Mouse (Mus musculus) midbrain, embryonic 16.5 days (tissue): ENCODE measurements around the gene Cyp17a1. TPM values are rescaled to one million over a fixed set of nuclear protein-coding genes. Genes with fewer than 3 reads are reported as not detected.

Experiments
- ATAC-seq: fragments of 200-750 bp; cut with Nextera tagmentation; 2 replicates; pipeline ENCODE4 v1.8.0; 2017; ENCODE audit warnings: moderate TSS enrichment
- H3K27ac ChIP-seq: fragments of 300-500 bp; sonication (generic); 2 replicates; pipeline ENCODE4 v1.5.1; 2014; ENCODE audit warnings: mild to moderate bottlenecking, low read length, mixed read lengths
- H3K27me3 ChIP-seq: fragments of 300-500 bp; sonication (generic); 2 replicates; pipeline ENCODE4 v1.6.1; 2014; ENCODE audit warnings: low read depth, low read length, mixed read lengths; ENCODE audit not compliant: control insufficient read depth, insufficient read depth
- H3K36me3 ChIP-seq: fragments of 300-500 bp; sonication (generic); 2 replicates; pipeline ENCODE4 v1.6.1; 2014; ENCODE audit warnings: mild to moderate bottlenecking, low read length, moderate library complexity, mixed read lengths; ENCODE audit not compliant: control insufficient read depth, insufficient read depth
- H3K4me1 ChIP-seq: fragments of 300-500 bp; sonication (generic); 2 replicates; pipeline ENCODE4 v1.6.1; 2014; ENCODE audit warnings: mild to moderate bottlenecking, low read length, mixed read lengths; ENCODE audit not compliant: control insufficient read depth, insufficient read depth
- H3K4me2 ChIP-seq: fragments of 300-500 bp; sonication (generic); 2 replicates; pipeline ENCODE4 v1.6.1; 2014; ENCODE audit warnings: mild to moderate bottlenecking, low read length, mixed read lengths
- H3K4me3 ChIP-seq: fragments of 300-500 bp; sonication (generic); 2 replicates; pipeline ENCODE4 v1.5.1; 2014; ENCODE audit warnings: low read depth, mild to moderate bottlenecking, low read length, moderate library complexity, mixed read lengths
- H3K9ac ChIP-seq: fragments of 300-500 bp; sonication (generic); 2 replicates; pipeline ENCODE4 v1.6.1; 2014; ENCODE audit warnings: low read depth, low read length, mixed read lengths
- H3K9me3 ChIP-seq: fragments of 300-500 bp; sonication (generic); replicated peaks from 2 replicates; pipeline ENCODE4 v1.6.1; 2014; ENCODE audit warnings: mild to moderate bottlenecking, low read length, mixed read lengths; ENCODE audit not compliant: control insufficient read depth, poor library complexity, severe bottlenecking
- WGBS: fragments of 180-500 bp; shearing (Covaris S2); extraction: QIAGEN DNeasy Blood & Tissue Kit; methylation state at CpG from one replicate; pipeline ENCODE4 v1.1.7; 2014; 5-methylcytosine and 5-hydroxymethylcytosine counted together
- polyA plus RNA-seq: library from polyadenylated mRNA; unstranded; fragments of >200 nt; fragmentation: Nextera tagmentation; extraction: Ambion mirVana; gene quantifications from 2 replicates; pipeline ENCODE4 v1.2.1, GENCODE M21; 2015

Cyp17a1 gene
- polyA plus RNA-seq, 1 experiment from 2014 or later: not detected

GRCm38 (mm10) chr19:46642136-46642753 is 30.7 kb downstream of the Cyp17a1 start:
- Histone ChIP-seq H3K9ac (no peak overlapping the region), H3K4me1 (peaks cover 16% of the 10 kb centered on the region), H3K9me3 (no peaks in the 10 kb centered on the region), H3K27me3 (no peaks in the 10 kb centered on the region), H3K4me2 (no peak overlapping the region), H3K4me3 (no peak overlapping the region), H3K27ac (peak overlapping the region; percentile 23), H3K36me3 (no peaks in the 10 kb centered on the region; the same call in 1 of the 2 replicates)
- WGBS: 67% methylated on average over 22 of the region's 22 CpGs
- ATAC-seq: no peak

GRCm38 (mm10) chr19:46641420-46642085 is 31.4 kb downstream of the Cyp17a1 start:
- 65% methylated on average over 19 of the region's 19 CpGs for WGBS
- ATAC-seq: no peak

GRCm38 (mm10) chr19:46640780-46641179 is 32.2 kb downstream of the Cyp17a1 start:
- Histone ChIP-seq H3K4me1 (peaks cover 18% of the 10 kb centered on the region), H3K4me3 (no peak overlapping the region), H3K27ac (no peak overlapping the region), H3K4me2 (no peak overlapping the region), H3K9me3 (no peaks in the 10 kb centered on the region), H3K9ac (no peak overlapping the region), H3K27me3 (no peaks in the 10 kb centered on the region), H3K36me3 (no peaks in the 10 kb centered on the region; the same call in 1 of the 2 replicates)
- WGBS: 84% methylated on average over 8 of the region's 8 CpGs
- ATAC-seq: no peak

More at GRCm38 (mm10) chr19:46641420-46642085, 31.4 kb downstream of the Cyp17a1 start:
- Histone ChIP-seq H3K27me3 (no peaks in the 10 kb centered on the region), H3K4me1 (peaks cover 18% of the 10 kb centered on the region), H3K4me2 (peak overlapping the region; percentile 7; the same call in 1 of the 2 replicates), H3K27ac (peak overlapping the region; percentile 23), H3K9me3 (no peaks in the 10 kb centered on the region), H3K36me3 (no peaks in the 10 kb centered on the region; the same call in 1 of the 2 replicates), H3K4me3 (no peak overlapping the region), H3K9ac (0 out of 2 replicates have a peak overlapping the region, but pooled peaks have one; percentile 13)

GRCm38 (mm10) chr19:46639496-46639895 is 33.5 kb downstream of the Cyp17a1 start:
- H3K4me1 ChIP-seq: peaks cover 15% of the 10 kb centered on the region
- no peak overlapping the region for H3K27ac ChIP-seq
- no peaks in the 10 kb centered on the region for H3K9me3 ChIP-seq
- no peak overlapping the region for H3K4me2 ChIP-seq
- 93% methylated on average over 14 of the region's 14 CpGs for WGBS
- no peaks in the 10 kb centered on the region for H3K36me3 ChIP-seq
- no peaks in the 10 kb centered on the region for H3K27me3 ChIP-seq
- H3K9ac ChIP-seq: no peak overlapping the region
- no peak overlapping the region for H3K4me3 ChIP-seq
- no peak for ATAC-seq

- Histone ChIP-seq H3K4me1 (peaks cover 14% of the 10 kb centered on the region), H3K27ac (no peak overlapping the region), H3K9ac (no peak overlapping the region), H3K9me3 (no peaks in the 10 kb centered on the region), H3K4me3 (no peak overlapping the region), H3K27me3 (no peaks in the 10 kb centered on the region), H3K4me2 (no peak overlapping the region), H3K36me3 (no peaks in the 10 kb centered on the region)
- no peak for ATAC-seq
Observed at GRCm38 (mm10) chr19:46639053-46639452, 33.9 kb downstream of the Cyp17a1 start.

GRCm38 (mm10) chr19:46637598-46637997 is 35.4 kb downstream of the Cyp17a1 start:
- Histone ChIP-seq H3K27me3 (no peaks in the 10 kb centered on the region), H3K9me3 (no peaks in the 10 kb centered on the region), H3K36me3 (no peaks in the 10 kb centered on the region), H3K4me1 (peaks cover 14% of the 10 kb centered on the region), H3K4me2 (no peak overlapping the region), H3K9ac (no peak overlapping the region), H3K27ac (no peak overlapping the region), H3K4me3 (no peak overlapping the region)
- WGBS: 71% methylated on average over 6 of the region's 6 CpGs
- ATAC-seq: no peak

- Histone ChIP-seq H3K27ac (no peak overlapping the region), H3K27me3 (no peaks in the 10 kb centered on the region), H3K4me2 (no peak overlapping the region), H3K9ac (no peak overlapping the region), H3K9me3 (no peaks in the 10 kb centered on the region), H3K4me3 (no peak overlapping the region), H3K36me3 (no peaks in the 10 kb centered on the region), H3K4me1 (peaks cover 2% of the 10 kb centered on the region; the same call in 1 of the 2 replicates)
- ATAC-seq: no peak
- 64% methylated on average over 9 of the region's 9 CpGs for WGBS
Observed at GRCm38 (mm10) chr19:46635766-46636165, 37.2 kb downstream of the Cyp17a1 start.

GRCm38 (mm10) chr19:46631637-46632036 is 41.3 kb downstream of the Cyp17a1 start:
- Histone ChIP-seq H3K9me3 (no peaks in the 10 kb centered on the region), H3K27ac (no peak overlapping the region), H3K27me3 (no peaks in the 10 kb centered on the region), H3K36me3 (0 out of 2 replicates have a peak, but pooled peaks cover 3% of the 10 kb centered on the region), H3K4me1 (peaks cover under 1% of the 10 kb centered on the region; the same call in 1 of the 2 replicates), H3K4me2 (no peak overlapping the region), H3K4me3 (no peak overlapping the region), H3K9ac (no peak overlapping the region)
- ATAC-seq: no peak
- WGBS: 77% methylated on average over 9 of the region's 9 CpGs

GRCm38 (mm10) chr19:46629807-46630206 is 43.2 kb downstream of the Cyp17a1 start:
- 0 out of 2 replicates have a peak, but pooled peaks cover 3% of the 10 kb centered on the region for H3K36me3 ChIP-seq
- H3K27ac ChIP-seq: no peak overlapping the region
- no peaks in the 10 kb centered on the region for H3K27me3 ChIP-seq
- no peak for ATAC-seq
- no peak overlapping the region for H3K4me3 ChIP-seq
- WGBS: 73% methylated on average over 9 of the region's 9 CpGs
- H3K4me2 ChIP-seq: no peak overlapping the region
- H3K9ac ChIP-seq: no peak overlapping the region
- no peaks in the 10 kb centered on the region for H3K9me3 ChIP-seq
- no peaks in the 10 kb centered on the region for H3K4me1 ChIP-seq
